Mouse (Mus musculus) frontal cortex, postnatal 36 days (tissue): ENCODE measurements at regions not wholly inside any gene's neighbourhood (a gene's known extent, or its start where the extent isn't known, plus 50 kb on each side); places are given as distances from the start of the nearest gene placed in this dataset.
A peak's percentile ranks its signal among the peaks of the same experiment; 100 is the strongest.
"Not testable (repeated sequence)": the region's sequence is repeated elsewhere in the genome, so short reads cannot be mapped to it uniquely, and the experiment has no call there.

Experiments used
- DNase-seq, 2 experiments: peaks; one replicate each; pipeline ENCODE4 v3.0.0; 2022; ENCODE audit warnings: low spot score in 2 of 2

DNA sequence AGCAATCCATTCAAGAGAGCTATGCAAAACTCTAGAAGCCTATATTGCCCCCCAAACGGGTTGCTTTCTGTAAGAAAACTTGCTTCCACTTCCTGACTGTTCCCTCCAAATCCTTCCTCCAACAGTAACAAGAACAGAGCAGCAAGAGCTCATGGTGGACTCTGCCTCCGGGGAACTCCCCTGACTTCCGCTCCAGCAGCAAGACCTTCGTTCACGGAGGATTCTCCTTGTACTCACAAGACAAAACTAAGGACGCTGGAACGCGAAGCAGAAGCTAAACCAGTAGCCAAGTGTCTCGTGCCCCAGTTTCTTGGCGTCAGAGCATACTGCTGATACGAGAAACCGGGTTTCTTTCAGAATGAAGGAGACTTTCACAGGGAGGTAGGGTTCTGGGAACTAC lies 50.7 kb downstream of the H2al2a start:
- DNase-seq: no peak

DNA sequence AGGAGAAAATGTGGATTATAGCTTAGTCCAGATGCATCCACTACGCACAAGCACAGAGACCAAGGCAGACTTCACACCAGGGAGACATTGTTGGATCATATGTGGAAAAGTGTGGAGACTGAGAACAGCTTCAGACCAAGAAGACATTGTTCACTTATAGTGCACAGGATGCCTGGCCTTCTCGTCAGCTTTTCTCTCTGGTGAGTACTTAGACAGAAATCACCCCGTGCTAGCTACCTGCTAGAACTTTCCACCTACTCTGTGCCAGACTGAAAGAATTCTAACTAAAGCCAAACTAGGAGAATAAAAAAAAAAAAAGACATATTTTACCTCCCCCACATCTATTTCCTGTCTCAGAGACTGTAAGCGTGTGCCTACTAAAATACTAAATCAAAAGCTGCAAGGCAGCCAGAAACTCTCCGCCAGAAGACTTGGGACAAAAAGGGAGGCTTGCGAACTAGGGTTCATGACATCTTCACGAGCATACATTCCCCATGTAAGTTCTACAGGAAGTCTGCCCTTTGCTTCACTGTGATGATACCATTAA lies 51.3 kb downstream of the H2al2a start:
- peak in 1 of 2 experiments; percentile 12 for DNase-seq

DNA sequence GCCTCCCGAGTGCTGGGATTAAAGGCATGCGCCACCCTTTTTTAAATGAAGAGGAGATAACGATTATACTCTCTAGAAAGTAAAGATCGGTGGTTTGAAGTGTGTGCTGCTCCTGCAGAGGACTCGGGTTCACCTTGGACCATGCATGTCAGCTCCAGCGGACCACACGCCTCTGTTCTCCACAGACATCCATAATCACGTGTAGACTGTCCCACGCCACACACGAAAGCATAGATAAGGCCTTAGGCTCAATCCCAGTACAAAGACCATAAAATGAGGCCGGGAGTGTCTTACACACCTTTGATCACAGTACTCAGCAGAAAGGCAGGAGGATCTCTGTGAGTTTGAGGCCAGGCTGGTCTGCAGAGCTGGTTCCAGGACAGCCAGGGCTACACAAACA lies 53.3 kb downstream of the H2al2a start:
- DNase-seq: no peak

- DNase-seq: no peak
These were observed 54.0 kb downstream of the H2al2a start for GRCm38 (mm10) chr2:17942528-17943387.

DNA sequence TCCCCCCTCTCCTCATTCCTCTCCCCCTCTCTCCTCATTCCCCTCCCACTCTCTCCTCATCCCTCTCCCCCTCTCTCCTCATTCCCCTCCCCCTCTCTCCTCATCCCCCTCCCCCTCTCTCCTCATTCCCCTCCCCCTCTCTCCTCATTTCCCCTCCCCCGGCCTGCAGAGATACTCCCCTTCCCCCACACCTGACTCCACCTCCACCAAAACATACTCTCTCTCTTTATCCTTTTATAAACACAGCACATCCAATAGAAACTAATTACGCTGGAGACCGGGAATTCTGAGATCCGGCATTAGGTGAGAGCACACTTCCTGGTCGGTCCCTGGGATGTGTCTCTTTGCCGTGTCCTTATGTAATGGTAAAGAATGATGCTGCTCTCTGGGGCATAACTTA lies 54.8 kb downstream of the H2al2a start:
- no peak for DNase-seq

GRCm38 (mm10) chr2:17939857-17940848 lies 56.6 kb downstream of the H2al2a start:
- DNase-seq: not testable (repeated sequence)

DNA sequence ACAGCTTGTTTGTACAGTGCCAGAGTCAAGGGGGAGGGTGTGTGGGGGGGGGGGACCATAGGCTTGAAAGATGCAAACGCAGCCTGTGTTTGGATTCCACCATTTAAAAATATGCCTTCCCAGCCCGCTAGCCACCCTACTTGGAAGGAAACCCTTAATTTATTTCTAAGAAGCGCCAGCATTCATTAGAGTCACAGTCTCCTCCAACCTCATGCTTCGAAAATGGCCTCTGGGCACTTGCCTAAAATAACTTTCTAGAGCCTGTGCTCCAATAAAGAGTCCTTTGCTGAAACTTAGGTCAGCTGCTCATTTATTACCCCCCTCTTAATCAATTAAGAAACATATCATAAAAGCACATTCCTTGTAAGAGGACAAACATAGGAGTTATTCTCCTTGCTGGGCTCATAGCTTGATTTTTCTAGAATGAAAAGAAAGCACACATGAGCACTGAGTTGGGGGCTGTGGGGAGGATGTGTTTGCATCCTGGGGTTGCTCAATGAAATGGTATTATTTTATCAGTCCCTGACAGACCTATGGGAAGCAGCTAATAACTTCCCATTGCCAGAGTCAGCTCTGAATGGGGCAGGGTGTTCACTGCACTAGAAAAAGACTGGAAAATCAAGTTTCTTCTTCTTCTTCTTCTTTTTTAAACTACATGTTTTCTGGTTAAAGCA lies 57.4 kb downstream of the H2al2a start:
- no peak for DNase-seq

GRCm38 (mm10) chr2:17936527-17937139 lies 60.1 kb downstream of the H2al2a start:
- DNase-seq: no peak

GRCm38 (mm10) chr2:17935916-17936315 lies 60.8 kb downstream of the H2al2a start:
- no peak for DNase-seq

DNA sequence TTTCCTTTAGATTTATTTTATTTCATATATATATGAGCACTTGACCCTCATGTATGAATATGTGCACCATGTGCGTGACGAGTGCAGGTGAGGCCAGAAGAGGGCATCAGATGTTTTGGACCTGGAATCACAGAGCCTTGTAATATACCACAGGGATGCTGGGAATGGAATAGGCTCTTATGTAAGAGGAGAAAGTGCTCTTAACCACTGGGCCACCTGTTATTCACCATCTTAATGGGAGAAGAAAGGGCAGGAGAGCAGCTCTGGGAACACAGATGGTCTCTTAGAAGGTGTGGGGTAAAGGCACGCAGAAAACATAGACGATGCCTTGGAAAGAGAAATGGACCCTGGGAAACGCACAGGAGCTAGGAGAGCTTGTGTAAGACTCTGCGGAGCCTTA lies 61.3 kb downstream of the H2al2a start:
- no peak for DNase-seq

DNA sequence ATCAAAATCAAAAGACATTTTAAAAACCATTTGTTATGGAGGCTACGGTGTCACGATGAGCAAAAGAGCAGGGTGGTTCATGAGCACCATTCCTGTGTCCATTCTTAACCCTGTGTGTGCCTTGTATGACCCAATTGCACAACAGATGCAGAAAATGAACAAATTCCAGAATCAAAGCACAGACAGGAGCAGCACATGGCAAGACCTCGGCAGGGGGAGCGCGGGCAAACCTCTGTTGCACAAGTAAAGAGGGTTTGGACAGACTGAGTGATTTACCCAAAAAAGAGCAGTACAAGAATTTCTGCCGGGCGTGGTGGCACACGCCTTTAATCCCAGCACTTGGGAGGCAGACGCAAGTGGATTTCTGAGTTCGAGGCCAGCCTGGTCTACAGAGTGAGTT lies 62.1 kb downstream of the H2al2a start:
- DNase-seq: no peak

DNA sequence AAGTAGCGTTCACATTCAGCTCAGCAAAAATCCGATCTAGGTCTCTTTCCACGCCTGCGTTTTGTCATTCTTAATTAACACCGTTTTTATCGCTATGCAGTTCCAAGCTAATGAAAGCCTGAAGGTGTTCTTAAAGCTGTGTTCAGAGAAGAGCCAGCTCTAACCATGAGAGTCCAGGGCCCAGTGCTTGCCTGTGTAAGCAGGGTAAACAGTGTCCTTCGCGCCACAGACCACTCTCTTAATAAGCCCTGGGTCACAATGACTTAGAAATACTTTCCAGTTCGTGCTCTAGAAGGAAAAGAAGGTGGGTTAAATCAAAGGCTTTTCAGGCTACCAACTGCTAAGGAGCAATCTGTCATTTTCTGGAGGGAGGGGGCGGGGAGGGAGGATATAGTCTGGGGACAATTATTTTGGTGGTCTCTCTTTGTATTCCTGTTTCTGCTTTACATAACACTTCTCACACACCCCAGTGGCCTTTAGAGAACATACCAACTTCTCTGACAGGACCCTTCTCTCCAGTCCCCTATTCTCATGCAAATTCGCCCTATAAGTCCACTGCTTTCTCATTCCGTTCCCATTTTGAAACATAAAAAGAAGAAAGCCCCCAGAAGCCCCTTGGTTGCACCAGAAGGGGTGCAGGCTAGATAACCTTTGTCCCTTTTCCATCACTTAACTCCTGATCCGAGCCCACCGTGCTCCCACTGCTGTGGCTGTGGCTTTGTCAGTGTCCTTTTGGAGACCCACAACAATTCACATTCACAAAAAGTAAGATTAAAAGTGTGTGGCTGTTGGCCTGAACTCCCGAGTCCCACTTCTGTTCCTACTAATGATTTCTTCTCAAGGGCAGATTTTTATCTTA lies 63.6 kb downstream of the H2al2a start:
- no peak for DNase-seq

- no peak for DNase-seq
These were observed 64.3 kb downstream of the H2al2a start for GRCm38 (mm10) chr2:17932426-17932931.

- no peak for DNase-seq
These were observed 64.9 kb downstream of the H2al2a start for GRCm38 (mm10) chr2:17931881-17932280.

DNA sequence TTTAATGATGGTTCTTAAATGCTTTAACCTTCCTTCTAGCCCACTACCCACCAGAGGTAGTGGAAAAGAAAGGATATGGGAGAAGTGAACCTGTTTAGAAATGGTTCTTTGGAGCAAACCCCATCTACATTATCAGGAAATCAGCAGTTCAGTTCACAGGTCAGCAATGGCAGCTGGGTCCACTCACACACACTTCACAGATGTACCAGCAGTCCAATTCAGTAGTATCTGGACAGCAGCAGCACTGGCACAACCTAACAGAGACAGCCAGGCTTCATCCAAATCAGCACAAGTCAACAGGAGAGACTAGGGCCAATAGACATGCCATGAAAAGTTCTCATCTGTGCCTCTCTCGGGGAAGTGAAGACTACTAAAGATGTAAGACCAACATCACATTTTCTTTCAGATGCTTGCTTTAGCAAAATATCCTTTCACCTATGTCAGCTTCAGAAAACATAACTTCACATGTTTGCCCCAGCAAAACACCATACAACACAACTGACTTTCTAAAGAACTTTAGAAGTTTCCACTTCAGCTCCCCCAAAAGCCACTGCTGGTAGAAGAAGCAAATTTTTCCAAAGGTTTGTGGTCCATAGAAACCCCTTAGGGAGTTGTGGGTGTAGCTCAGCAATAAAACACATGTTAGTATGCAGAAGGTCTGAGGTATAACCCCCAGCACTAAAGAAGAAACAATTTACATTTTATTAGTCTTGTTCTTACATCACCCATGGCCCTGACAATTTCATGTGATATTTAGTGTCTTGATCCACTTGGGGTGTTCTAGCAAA lies 77.7 kb downstream of the H2al2a start:
- no peak for DNase-seq

DNA sequence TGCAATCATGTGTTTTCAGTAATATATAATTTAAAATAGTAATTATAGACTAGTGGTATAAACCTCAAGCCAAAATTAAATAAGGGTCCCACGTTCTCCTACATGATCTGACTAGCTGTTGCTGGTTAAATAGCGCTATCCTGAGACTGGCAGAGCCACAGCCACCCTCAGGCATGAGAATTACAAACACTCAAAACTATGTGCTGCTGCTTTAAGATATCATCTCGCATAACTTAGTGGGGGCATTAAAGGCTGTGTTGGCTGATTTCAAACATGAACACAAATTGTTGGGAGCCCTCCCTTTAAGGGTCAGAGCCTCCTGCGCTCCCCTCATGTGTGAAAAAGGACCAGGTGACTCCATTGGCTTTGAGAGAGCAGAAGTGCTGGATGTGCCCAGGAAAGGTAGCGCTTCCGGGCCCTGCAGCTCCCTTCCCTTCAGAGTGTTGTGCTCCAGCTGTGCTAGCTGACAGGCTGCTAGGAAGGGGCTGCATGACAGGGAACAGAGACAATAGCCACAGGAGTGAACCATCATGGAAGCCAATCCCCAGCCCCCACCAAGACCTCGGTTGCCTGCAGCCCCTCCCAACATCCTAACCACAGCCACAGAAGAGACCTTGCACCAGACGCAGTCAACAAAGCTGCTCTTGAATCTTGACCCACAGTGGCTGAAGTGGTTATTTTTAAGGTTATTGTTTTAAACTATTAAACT lies 79.4 kb downstream of the H2al2a start:
- no peak for DNase-seq

DNA sequence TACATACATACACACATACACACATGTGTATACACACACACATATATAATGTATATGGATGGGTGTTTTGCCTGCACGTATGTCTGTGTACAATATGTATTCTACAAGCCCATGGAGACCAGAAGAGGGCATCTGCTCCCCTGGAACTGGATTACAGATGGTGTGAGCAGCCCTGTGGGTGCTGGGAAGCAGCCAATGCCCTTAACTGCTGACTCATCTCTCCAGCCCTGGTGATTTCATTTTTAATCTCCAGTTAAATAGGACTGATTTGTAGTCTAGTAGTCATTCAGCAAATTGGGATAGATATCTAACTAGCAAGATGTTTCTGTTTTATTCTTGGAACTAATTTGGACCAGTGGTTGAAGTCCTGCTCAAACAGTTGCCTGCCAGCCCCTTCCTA lies 94.1 kb downstream of the H2al2a start:
- no peak for DNase-seq

DNA sequence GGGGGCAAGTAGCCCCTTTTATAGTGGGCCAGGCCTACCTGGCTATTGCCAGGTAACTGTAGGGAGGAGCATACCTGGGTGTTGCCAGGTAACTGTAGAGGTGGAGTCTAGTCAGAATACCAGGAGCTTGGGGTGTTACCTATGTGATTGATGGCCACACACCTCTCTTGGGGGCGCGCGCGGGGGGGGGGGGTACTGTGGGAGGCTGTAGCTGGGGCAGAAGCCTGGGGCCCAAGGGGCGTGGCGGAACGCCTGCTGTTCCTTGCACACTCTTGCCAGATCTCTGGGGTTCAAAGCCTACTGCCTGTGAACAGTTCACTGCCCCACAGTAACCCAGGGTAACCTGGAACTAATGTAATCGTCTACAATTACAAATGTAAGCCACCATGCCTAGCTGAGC lies 96.6 kb downstream of the H2al2a start:
- DNase-seq: no peak

GRCm38 (mm10) chr2:17898780-17899179 lies 98.0 kb downstream of the H2al2a start:
- DNase-seq: no peak
